Mouse (Mus musculus) common myeloid progenitor, adult 5-6 weeks (primary cell): ENCODE measurements around the gene LTO1. TPM values are rescaled to one million over a fixed set of nuclear protein-coding genes. Genes with fewer than 3 reads are reported as not detected.

ENCODE experiments used
- ATAC-seq: replicated peaks from 2 replicates; pipeline ENCODE4 v1.8.0; 2016; ENCODE audit warnings: low read depth, mild to moderate bottlenecking, moderate TSS enrichment, inconsistent platforms; ENCODE audit not compliant: poor library complexity, severe bottlenecking
- total RNA-seq: library from RNA; stranded (forward); fragments of 200-1000, 187-1606 nt; gene quantifications from 2 replicates; pipeline ENCODE4 v1.2.3, GENCODE M21; 2017

The LTO1 gene
- total RNA-seq, 1 experiment from 2014 or later, result 51.7 TPM

DNA sequence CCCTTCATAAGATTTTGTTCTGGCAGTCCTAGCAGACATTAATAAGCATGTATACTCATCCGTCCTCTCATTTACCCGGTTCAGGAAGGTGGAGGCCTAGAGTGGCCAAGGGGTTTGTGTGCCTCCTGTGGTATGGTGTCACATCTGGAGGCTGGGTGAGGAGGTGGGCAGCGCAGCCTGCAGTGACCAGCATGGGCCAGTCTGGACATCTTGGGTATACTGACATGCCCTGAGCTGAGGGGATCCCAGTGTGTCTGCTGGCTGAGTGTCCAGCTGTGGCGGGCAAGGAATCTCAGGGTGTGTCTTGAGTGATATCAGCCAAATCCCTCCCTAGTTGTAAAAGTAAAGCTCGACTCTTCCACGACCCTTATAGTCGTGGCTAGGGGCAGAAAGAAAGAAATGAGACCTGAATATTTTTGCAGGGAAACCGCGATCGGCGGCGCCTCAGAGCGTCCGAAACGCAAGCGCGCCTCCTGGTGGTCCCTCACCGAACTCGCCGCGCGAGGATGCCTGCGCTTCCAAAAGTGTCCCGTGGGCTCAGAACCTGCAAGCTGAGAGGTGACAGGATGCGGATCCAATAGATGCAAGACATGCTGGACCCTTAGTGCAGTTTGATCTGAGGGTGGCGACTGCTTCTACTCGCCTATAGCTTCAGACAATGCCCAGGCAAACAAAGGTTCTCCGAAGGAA, 8.0 kb upstream of the LTO1 start:
- peak; percentile 78 for ATAC-seq

DNA sequence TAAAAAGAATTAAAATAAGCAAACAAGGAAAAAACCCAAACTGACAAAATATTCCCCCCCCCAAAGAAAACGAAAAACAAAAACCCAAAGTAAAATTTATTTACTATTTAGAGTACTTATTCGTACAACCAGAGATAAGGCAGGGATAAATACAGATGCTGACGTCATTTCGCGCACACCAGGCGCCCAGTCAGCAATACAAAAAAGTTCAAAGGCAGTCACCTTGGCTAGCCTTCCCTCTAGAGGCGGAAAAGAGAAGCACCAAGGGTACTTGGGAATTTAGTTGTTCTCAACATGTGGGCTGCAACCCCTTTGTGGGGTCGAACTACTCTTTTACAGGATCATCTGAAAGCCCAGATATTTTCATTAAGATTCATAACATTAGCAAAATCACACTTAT, 7.1 kb upstream of the LTO1 start:
- ATAC-seq, result peak; percentile 72

DNA sequence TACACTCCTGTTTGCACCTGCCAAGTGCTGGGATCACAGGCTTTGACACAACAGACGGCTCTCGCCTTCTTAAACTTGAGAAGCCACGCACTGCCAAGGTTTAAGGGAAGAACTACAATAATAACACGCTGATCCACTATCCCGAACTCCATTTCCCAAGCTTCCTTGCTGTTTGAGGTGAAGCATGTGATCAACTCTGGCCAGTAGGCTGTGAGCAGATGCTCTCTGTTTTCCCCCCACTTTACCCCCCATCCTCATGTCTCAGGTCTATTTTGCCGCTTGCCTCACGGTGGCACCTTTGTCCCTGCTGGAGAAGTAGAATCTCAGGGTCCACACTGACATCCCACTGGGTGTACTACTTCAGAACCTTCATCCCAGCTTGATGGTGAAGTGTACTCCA, 6.2 kb upstream of the LTO1 start:
- no peak for ATAC-seq

GRCm38 (mm10) chr7:144911121-144911520, 3.8 kb upstream of the LTO1 start:
- no peak for ATAC-seq

- no peak for ATAC-seq
These were observed 2.0 kb upstream of the LTO1 start for GRCm38 (mm10) chr7:144912897-144913296.

GRCm38 (mm10) chr7:144914296-144914947, 478 bp upstream of the LTO1 start:
- ATAC-seq, result peak; percentile 84

- no peak for ATAC-seq
These were observed 3.9 kb downstream of the LTO1 start for GRCm38 (mm10) chr7:144918823-144919222.

DNA sequence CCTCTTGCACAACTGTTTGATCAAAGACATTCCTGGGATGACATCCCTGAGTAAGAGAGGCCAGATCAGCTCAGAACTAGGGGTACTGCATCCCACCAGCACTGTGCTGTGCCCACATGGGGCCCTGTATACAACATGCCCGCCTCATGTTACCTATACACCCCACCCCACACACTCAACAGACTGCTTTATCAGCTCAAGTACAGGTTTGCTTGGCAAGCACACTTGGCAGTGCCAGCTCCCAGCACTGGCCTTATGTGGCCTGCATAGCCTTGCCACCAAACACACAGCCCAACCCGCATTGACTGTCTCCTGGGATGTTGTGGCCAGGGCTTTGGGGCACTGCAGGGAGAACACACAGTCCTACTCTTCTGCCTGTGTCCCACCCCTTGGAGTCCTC, 12.7 kb downstream of the LTO1 start:
- ATAC-seq, result no peak

DNA sequence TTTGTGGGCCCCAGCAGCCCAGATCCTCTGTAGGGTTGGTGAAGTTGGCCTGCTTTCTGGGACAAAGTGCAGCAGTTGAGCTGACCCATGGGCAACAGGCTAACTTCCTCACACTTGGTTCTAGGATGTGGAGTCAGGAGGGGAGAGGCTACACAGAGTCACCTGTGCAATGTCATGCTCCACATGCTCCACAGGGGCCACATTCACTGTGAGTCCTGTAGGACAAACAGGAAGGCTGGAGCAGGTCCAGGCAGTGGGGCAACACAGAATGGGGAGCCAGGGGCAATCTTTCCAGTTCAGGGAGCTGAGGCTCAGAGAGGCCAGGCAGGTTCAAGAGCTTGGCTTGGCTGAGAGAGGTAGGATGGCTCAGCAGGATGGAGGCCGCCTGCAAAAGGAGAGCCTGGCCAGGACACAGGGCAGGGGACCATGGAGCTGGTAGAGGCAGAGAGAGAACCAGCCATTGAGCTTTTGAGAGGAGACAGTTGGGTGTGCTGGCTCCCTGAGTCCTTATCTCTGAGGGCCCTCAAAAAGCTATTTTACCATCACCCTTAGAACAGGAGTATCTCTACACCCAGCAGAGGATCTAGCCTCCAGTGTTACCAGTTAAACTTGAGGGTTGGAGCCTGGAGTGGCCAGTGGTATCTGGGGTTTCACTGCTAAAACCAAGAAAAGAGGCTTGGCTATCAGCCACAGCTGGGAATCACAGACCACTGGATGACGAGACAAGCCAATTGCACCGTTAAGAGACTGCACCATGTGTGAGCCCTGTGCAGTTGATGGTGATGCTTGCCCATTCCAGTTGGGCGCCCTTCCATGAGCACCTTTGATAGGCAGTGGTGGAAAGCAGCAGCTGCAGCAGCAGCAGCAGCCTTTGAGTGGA, 13.3 kb downstream of the LTO1 start:
- no peak for ATAC-seq

- no peak for ATAC-seq
These were observed 13.9 kb downstream of the LTO1 start for GRCm38 (mm10) chr7:144928889-144929210.

DNA sequence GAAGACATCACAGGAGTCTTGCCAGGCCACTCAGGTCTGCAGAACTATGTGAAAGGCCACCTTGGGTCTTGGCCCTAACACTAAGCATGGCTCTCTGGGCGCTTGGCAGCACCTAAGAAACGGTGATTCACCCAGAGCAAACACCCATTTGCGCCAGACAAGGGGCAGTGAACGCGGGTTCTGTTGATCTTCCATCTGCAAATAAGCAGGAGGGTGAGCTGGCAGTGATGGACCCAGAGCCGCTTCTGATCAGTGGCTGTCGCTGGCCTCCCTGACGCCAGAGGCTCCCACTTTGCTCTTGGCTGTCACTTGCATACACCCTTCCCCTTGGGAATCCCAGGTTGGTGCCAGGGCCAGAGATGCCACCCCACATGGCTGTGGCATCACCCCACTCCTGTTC, 14.6 kb downstream of the LTO1 start:
- no peak for ATAC-seq

- no peak for ATAC-seq
These were observed 15.0 kb downstream of the LTO1 start for GRCm38 (mm10) chr7:144929931-144930330.

- 0 out of 2 replicates have a peak, but pooled peaks have one; percentile 23 for ATAC-seq
These were observed 16.9 kb downstream of the LTO1 start for GRCm38 (mm10) chr7:144931778-144932177.

- peak; percentile 41 for ATAC-seq
These were observed 17.6 kb downstream of the LTO1 start for GRCm38 (mm10) chr7:144932389-144932937.

- no peak for ATAC-seq
These were observed 18.4 kb downstream of the LTO1 start for GRCm38 (mm10) chr7:144933336-144933735.

DNA sequence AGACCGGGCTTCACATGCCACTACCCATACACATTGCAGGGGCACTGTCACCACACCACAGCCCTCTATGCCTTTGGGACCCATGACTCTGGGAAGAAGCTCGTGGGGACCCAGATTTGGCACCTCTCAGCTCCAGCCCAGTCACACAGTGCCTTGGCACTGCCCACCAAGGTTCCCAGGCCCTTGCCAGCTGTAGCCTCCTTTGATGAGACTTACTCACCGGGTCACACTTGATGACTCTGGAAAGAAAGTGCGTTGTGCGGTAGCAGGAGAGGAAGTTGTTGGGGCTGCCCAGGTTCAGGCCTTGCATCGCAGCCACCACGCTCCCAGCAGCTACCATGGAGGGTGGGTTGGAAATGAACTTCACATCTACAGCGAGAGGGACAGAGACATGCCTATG, 18.9 kb downstream of the LTO1 start:
- ATAC-seq, result no peak

DNA sequence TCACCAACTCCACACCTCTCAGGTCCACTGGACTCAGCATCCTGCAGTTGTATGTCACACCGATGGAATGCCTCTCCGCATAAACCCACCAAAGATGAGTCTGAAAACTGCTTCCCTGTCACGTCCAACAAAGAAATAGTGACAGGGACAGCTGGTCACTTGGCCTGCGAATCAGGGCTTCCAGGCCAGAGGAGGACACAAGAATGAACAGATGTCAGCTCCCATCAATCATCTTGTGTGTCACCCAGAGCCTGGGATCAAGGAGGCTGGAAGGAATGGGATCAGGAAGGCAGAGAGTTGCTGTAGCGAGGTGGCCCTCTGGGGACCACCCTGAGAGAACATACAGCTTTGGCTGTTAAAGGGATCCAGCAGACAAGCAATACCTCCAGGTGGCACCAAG, 20.0 kb downstream of the LTO1 start:
- ATAC-seq, result no peak

DNA sequence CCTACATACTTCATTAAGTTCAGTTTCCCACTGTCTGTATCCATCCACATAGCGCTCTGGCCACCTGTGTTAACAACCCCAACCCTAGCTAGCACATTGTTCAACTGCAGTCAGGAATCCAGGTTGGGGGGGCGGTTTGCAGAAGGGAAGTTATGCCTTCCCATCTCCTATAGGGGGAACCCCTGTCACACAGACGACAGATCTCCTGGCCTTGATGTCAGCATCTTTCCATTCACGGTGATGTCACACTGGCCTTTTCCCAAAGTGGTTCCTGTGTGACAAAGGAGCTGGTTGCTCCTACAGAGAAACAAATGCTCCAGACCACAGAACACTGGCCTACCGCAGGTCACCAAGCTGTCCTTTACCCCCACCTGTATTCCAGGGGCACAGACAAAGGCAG, 20.7 kb downstream of the LTO1 start:
- ATAC-seq, result no peak

DNA sequence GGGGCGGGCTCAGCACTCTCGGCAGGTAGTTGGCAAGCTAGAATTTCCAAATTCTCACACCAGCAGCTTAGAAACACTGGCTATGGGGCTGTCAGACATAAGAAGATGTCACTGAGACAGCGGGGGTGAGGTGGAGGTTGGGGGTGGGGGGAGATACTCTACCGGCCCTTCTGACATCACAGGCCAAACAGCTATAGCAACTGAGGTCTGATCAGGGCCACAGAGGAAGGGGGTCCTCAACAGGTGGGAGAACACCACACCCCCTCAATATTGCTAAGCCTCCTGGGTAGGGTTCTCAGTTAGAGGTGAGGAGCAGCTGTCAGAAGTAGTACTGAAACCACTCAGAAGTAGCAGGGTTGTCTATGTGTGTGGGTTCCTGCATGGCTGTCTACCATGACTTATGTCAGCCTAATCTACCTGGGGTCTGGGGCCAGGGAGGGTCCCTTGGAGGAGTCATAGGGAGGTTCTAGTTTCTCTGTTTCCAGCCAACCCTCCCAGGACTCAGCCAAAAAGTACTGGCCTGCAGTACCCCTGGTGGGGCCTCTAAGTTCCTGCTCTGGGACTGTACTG, 21.5 kb downstream of the LTO1 start:
- no peak for ATAC-seq

- ATAC-seq, result peak; percentile 71
These were observed 22.6 kb downstream of the LTO1 start for GRCm38 (mm10) chr7:144937490-144937889.
